ENCODE assay signal across 8 mouse cellular contexts in the genomic region with DNA sequence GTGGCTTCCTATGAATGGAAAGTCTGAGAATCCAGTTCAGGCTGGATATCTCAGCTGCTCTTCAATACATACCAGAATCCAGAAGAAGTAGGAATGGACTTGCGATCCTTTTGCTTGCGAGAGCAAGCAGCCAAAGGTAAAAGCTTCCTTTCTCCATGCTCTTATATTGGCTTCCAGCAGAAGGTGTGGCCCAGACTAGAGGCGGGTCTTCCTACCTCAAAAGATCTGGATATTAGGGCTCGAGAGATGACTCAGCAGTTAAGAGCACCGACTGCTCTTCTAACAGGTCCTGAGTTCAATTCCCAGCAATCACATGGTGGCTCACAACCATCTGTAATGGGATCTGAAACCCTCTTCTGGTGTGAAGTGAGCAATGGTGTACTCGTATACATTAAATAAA. TPM values are rescaled to one million over a fixed set of nuclear protein-coding genes. Genes with fewer than 3 reads are reported as not detected.
DNase-seq lines count a peak whose midpoint lies in the region; ATAC-seq and TF ChIP-seq lines count a peak whose summit lies in the region.

A gene (minus strand): TSS at position 108 of the 400 bp plus-strand sequence.

- no peaks in the 10 kb centered on the region for H3K9me3 ChIP-seq in lung, embryonic 15.5 days
- H3K9me3 ChIP-seq in midbrain, embryonic 13.5 days, result no peaks in the 10 kb centered on the region

- TF ChIP-seq CTCF in cortical plate, adult 2 months (IDR thresholded peaks at IDR 0.05; ENCODE audit: extremely low read depth, insufficient read depth, low read length), result no peak

- no peak for TF ChIP-seq POLR2A in cortical plate, adult 2 months (IDR thresholded peaks at IDR 0.05; ENCODE audit: extremely low read depth, insufficient read depth, low read length)

- peaks cover 6% of the 10 kb centered on the region for H3K4me1 ChIP-seq in lung, embryonic 15.5 days
- H3K4me1 ChIP-seq in cortical plate, adult 2 months (ENCODE audit: control insufficient read depth, insufficient read depth, low read length), result no peaks in the 10 kb centered on the region; the same call in 1 of the 2 replicates
- H3K4me1 ChIP-seq in midbrain, embryonic 13.5 days (replicated peaks), result peaks cover 10% of the 10 kb centered on the region

- no peak within 1 kb of the TSS for H3K27ac ChIP-seq in lung, embryonic 15.5 days
- no peak within 1 kb of the TSS for H3K27ac ChIP-seq in cortical plate, adult 2 months (ENCODE audit: insufficient read depth, low read length)
- H3K27ac ChIP-seq in midbrain, embryonic 13.5 days, result no peak within 1 kb of the TSS

- H3K4me3 ChIP-seq in lung, embryonic 15.5 days, result no peak within 1 kb of the TSS
- no peak within 1 kb of the TSS for H3K4me3 ChIP-seq in cortical plate, adult 2 months (ENCODE audit: insufficient read depth, low read length)
- no peak within 1 kb of the TSS for H3K4me3 ChIP-seq in midbrain, embryonic 13.5 days (replicated peaks)

- no peak for DNase-seq in lung, postnatal 36 days
- DNase-seq in heart, adult 8-10 months (ENCODE audit: low spot score), result no peak
- no peak for DNase-seq in layer of hippocampus, postnatal 25 days (ENCODE audit: extremely low spot score in 1 of 2, low spot score in 1 of 2)
- DNase-seq in yolk sac, embryonic 10.5 days (ENCODE audit: low spot score), result no peak
- DNase-seq in right cerebral cortex, adult 2 months (ENCODE audit: low spot score in 2 of 2), result no peak

- no peaks in the 10 kb centered on the region for H3K27me3 ChIP-seq in lung, embryonic 15.5 days
- H3K27me3 ChIP-seq in midbrain, embryonic 13.5 days, result no peaks in the 10 kb centered on the region

- H3K9ac ChIP-seq in lung, embryonic 15.5 days, result no peak within 1 kb of the TSS
- no peak within 1 kb of the TSS for H3K9ac ChIP-seq in midbrain, embryonic 13.5 days (replicated peaks)

- H3K36me3 ChIP-seq in lung, embryonic 15.5 days, result no peaks in the 10 kb centered on the region
- H3K36me3 ChIP-seq in midbrain, embryonic 13.5 days, result no peaks in the 10 kb centered on the region

- WGBS in lung, embryonic 15.5 days, result 80% methylated on average over 6 of the region's 6 CpGs
- 88% methylated on average over 6 of the region's 6 CpGs for WGBS in midbrain, embryonic 13.5 days

- ATAC-seq in lung, embryonic 15.5 days (ENCODE audit: borderline replicate concordance, extremely low read depth, low FRiP score, low TSS enrichment), result no peak
- no peak for ATAC-seq in midbrain, embryonic 13.5 days

- no peak within 1 kb of the TSS for H3K4me2 ChIP-seq in lung, embryonic 15.5 days
- no peak within 1 kb of the TSS for H3K4me2 ChIP-seq in midbrain, embryonic 13.5 days (replicated peaks)

RNA-seq across cellular contexts. Expression of the gene that starts here (rescaled TPM):
- polyA plus RNA-seq in lung, embryonic 15.5 days (2015; fragmentation: Nextera tagmentation; extraction: Ambion mirVana), result 161 and 165 TPM in 2 replicates
- polyA plus RNA-seq in cortical plate, adult 2 months (2012; rRNA removed), result 60.4 and 61.3 TPM in 2 replicates
- 10 to 100 TPM; 27.3 to 31.2 (median 30.1) TPM for total RNA-seq in heart, adult 8-10 months (2022)
- total RNA-seq in layer of hippocampus, postnatal 25 days (2021), result 100 to 1,000 TPM; 103 to 115 TPM
- 203 and 210 TPM in 2 replicates for polyA plus RNA-seq in midbrain, embryonic 13.5 days (2015; fragmentation: Nextera tagmentation; extraction: Ambion mirVana)
